20 mouse cellular contexts compared by ENCODE assay signal in the genomic region with DNA sequence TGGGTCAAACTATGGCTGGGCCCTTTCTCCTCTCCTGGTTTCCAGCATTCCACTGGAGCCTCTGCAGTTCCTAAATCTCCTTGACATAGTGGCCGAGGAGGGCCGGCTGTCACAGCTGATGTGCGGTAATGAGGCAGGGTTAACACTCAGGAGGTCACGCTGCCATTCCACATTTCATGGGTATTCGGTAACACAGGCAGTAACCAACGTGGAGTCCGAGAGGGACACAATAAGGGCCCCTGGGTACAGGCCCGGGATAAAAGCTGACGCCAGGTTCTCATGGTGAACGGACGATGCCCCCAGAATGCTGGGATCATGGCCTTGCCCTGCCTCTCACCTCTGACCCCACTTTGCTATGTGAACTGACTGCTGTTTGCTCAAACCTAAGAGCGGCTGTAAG.
DNase-seq lines count a peak whose midpoint lies in the region; ATAC-seq lines count a peak whose summit lies in the region.
"Had no signal": no experiment of that assay in that cellular context is flagged by ENCODE, and none has a peak within 500 bp of the region (broad histone marks: within the 10 kb centered on the region; RNA-seq: fewer than 3 reads in every experiment).

No protein-coding gene starts in this region.

- H3K4me3 ChIP-seq in hindbrain, embryonic 11.5 days (ENCODE audit: low read depth, low read length), result no peak overlapping the region
- H3K4me3 ChIP-seq in hindbrain, embryonic 12.5 days, result no peak overlapping the region
- no peak overlapping the region for H3K4me3 ChIP-seq in neural tube, embryonic 15.5 days (replicated peaks)
- H3K4me3 ChIP-seq: embryonic facial prominence, embryonic 15.5 days; erythroblast, embryonic 14.5 days; forebrain, embryonic 10.5 days; forebrain, embryonic 15.5 days; heart, embryonic 13.5 days had no signal

- H3K27ac ChIP-seq in hindbrain, embryonic 11.5 days (ENCODE audit: low read depth, low read length), result no peak overlapping the region
- H3K27ac ChIP-seq in hindbrain, embryonic 12.5 days, result no peak overlapping the region
- H3K27ac ChIP-seq in neural tube, embryonic 15.5 days (replicated peaks), result no peak overlapping the region
- H3K27ac ChIP-seq: embryonic facial prominence, embryonic 15.5 days; forebrain, embryonic 10.5 days; forebrain, embryonic 15.5 days; heart, embryonic 13.5 days; hindbrain, embryonic 14.5 days had no signal

- ATAC-seq in hindbrain, embryonic 11.5 days (ENCODE audit: low FRiP score), result no peak
- ATAC-seq in hindbrain, embryonic 12.5 days (ENCODE audit: low FRiP score), result no peak
- no peak for ATAC-seq in neural tube, embryonic 15.5 days (ENCODE audit: low FRiP score)
- no peak for ATAC-seq in activated CD4-positive, CD25-positive, alpha-beta regulatory T cell, adult 4 months
- ATAC-seq: forebrain, embryonic 15.5 days had no signal

- H3K36me3 ChIP-seq in hindbrain, embryonic 11.5 days (ENCODE audit: control insufficient read depth, insufficient read depth, low read length), result no peaks in the 10 kb centered on the region
- H3K36me3 ChIP-seq in hindbrain, embryonic 12.5 days, result no peaks in the 10 kb centered on the region
- no peaks in the 10 kb centered on the region for H3K36me3 ChIP-seq in neural tube, embryonic 15.5 days
- H3K36me3 ChIP-seq: embryonic facial prominence, embryonic 15.5 days; forebrain, embryonic 10.5 days; forebrain, embryonic 15.5 days; heart, embryonic 13.5 days had no signal

- H3K4me2 ChIP-seq in hindbrain, embryonic 11.5 days (replicated peaks; ENCODE audit: low read depth, low read length), result no peak overlapping the region
- H3K4me2 ChIP-seq in hindbrain, embryonic 12.5 days (replicated peaks), result no peak overlapping the region
- H3K4me2 ChIP-seq in neural tube, embryonic 15.5 days, result no peak overlapping the region
- H3K4me2 ChIP-seq: embryonic facial prominence, embryonic 15.5 days; forebrain, embryonic 15.5 days; heart, embryonic 13.5 days; hindbrain, embryonic 14.5 days had no signal

- peaks cover 12% of the 10 kb centered on the region for H3K27me3 ChIP-seq in hindbrain, embryonic 11.5 days (ENCODE audit: control insufficient read depth, insufficient read depth, low read length)
- H3K27me3 ChIP-seq in hindbrain, embryonic 12.5 days, result peaks cover 41% of the 10 kb centered on the region
- H3K27me3 ChIP-seq in neural tube, embryonic 15.5 days (replicated peaks), result no peaks in the 10 kb centered on the region
- H3K27me3 ChIP-seq: embryonic facial prominence, embryonic 15.5 days; forebrain, embryonic 15.5 days had no signal

- peak; percentile 26 for DNase-seq in hindbrain, embryonic 11.5 days (ENCODE audit: low spot score)
- peak; percentile 53 for DNase-seq in neural tube, embryonic 10.5 days (ENCODE audit: extremely low spot score, low spot score)
- DNase-seq in embryo, embryonic 9.5 days (ENCODE audit: extremely low spot score), result peak; percentile 49
- peak; percentile 59 for DNase-seq in mesoderm, embryonic 11.5 days (ENCODE audit: low read depth, low spot score)
- DNase-seq in c-Kit-positive CD71-positive TER-119-positive erythroid progenitor cells, embryonic 14.5 days (ENCODE audit: low spot score), result no peak
- DNase-seq: adrenal gland, postnatal 14 days; cerebellum, adult 18-20 months; cerebellum, postnatal 10 days; gastrocnemius, postnatal 36 days; heart, adult 11 months; heart, postnatal 36 days had no signal

- H3K9me3 ChIP-seq in hindbrain, embryonic 11.5 days (ENCODE audit: control insufficient read depth, low read length), result no peaks in the 10 kb centered on the region
- 0 out of 2 replicates have a peak, but pooled peaks cover 6% of the 10 kb centered on the region for H3K9me3 ChIP-seq in hindbrain, embryonic 12.5 days (replicated peaks)
- no peaks in the 10 kb centered on the region for H3K9me3 ChIP-seq in neural tube, embryonic 15.5 days (replicated peaks)
- H3K9me3 ChIP-seq: embryonic facial prominence, embryonic 15.5 days; forebrain, embryonic 10.5 days; forebrain, embryonic 15.5 days had no signal

- H3K4me1 ChIP-seq in hindbrain, embryonic 11.5 days (replicated peaks; ENCODE audit: control insufficient read depth, insufficient read depth, low read length), result no peaks in the 10 kb centered on the region
- no peaks in the 10 kb centered on the region for H3K4me1 ChIP-seq in hindbrain, embryonic 12.5 days
- no peaks in the 10 kb centered on the region for H3K4me1 ChIP-seq in neural tube, embryonic 15.5 days
- H3K4me1 ChIP-seq: embryonic facial prominence, embryonic 15.5 days; forebrain, embryonic 15.5 days; heart, embryonic 13.5 days had no signal

- WGBS in hindbrain, embryonic 11.5 days, result 35% methylated on average over 12 of the region's 12 CpGs
- WGBS in hindbrain, embryonic 12.5 days, result 32% methylated on average over 12 of the region's 12 CpGs
- 36% methylated on average over 12 of the region's 12 CpGs for WGBS in neural tube, embryonic 15.5 days

- no peak overlapping the region for H3K9ac ChIP-seq in hindbrain, embryonic 11.5 days (ENCODE audit: low read depth, low read length)
- no peak overlapping the region for H3K9ac ChIP-seq in hindbrain, embryonic 12.5 days
- H3K9ac ChIP-seq in neural tube, embryonic 15.5 days (replicated peaks), result no peak overlapping the region
- H3K9ac ChIP-seq: embryonic facial prominence, embryonic 15.5 days; forebrain, embryonic 15.5 days; heart, embryonic 13.5 days; hindbrain, embryonic 14.5 days had no signal
